Mouse (Mus musculus): ENCODE measurements around the gene Nxpe3. TPM values are rescaled to one million over a fixed set of nuclear protein-coding genes. Genes with fewer than 3 reads are reported as not detected.
"Not testable (repeated sequence)": the region's sequence is repeated elsewhere in the genome, so short reads cannot be mapped to it uniquely, and the experiment has no call there.

The Nxpe3 gene
- polyA plus RNA-seq, 1 experiment = 1.3 TPM

DNA sequence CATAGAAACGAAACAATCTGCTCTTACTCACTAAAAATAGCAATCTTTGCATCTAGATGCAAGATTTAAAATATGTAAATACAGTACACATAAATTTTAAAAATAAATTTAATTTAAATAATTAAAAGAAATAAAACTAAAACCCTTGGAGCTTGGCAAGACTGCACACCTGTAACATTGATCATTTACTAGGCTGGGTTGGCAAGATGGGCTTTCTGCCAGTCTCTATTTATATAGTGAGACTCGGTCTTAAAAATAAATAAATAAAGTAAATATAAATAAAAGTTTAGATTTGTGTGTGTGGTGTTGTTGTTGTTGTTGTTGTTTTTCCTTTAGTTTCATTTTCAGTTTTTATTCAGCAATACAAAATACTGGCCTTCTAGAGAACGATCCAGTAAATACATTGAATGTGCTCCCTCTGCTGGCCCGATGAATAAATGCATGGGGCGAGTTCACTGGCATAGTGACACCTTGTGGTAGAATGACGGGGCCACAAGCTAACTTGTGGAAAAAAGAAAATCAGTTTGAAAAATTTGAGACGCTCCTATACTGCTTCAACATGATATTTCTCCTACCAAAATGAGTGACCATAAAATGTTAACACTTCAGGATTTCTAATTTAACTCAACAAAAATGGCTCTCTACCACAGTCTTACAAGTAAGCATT lies 31.8 kb downstream of the Nxpe3 start:
- Histone ChIP-seq H3K36me3 (ENCODE audit: control insufficient read depth, insufficient read depth, low read length) (no peaks in the 10 kb centered on the region; the same call in 1 of the 2 replicates), H3K4me3 (ENCODE audit: low read depth, low read length) (no peak overlapping the region), H3K27me3 (ENCODE audit: control insufficient read depth, insufficient read depth, low read length) (no peaks in the 10 kb centered on the region), H3K27ac (ENCODE audit: insufficient read depth, low read depth, low read length) (no peak overlapping the region), H3K4me1 (ENCODE audit: control insufficient read depth, insufficient read depth, insufficient read length, low read length) (no peaks in the 10 kb centered on the region)
- WGBS = 15% methylated on average over 7 of the region's 7 CpGs
- no peak for TF ChIP-seq POLR2A (IDR thresholded peaks at IDR 0.05; ENCODE audit: low read depth, low read length)
- TF ChIP-seq CTCF (IDR thresholded peaks at IDR 0.05; ENCODE audit: extremely low read depth, insufficient read length, insufficient replicate concordance, low read depth, low read length) = peak; percentile 97; the same call in 1 of the 2 replicates

GRCm38 (mm10) chr16:55861104-55861503 lies 34.0 kb downstream of the Nxpe3 start:
- TF ChIP-seq CTCF (IDR thresholded peaks at IDR 0.05; ENCODE audit: extremely low read depth, insufficient read length, insufficient replicate concordance, low read depth, low read length) (no peak), POLR2A (IDR thresholded peaks at IDR 0.05; ENCODE audit: low read depth, low read length) (no peak)
- Histone ChIP-seq H3K4me3 (ENCODE audit: low read depth, low read length) (no peak overlapping the region), H3K27ac (ENCODE audit: insufficient read depth, low read depth, low read length) (no peak overlapping the region), H3K27me3 (ENCODE audit: control insufficient read depth, insufficient read depth, low read length) (no peaks in the 10 kb centered on the region), H3K36me3 (ENCODE audit: control insufficient read depth, insufficient read depth, low read length) (no peaks in the 10 kb centered on the region; the same call in 1 of the 2 replicates), H3K4me1 (ENCODE audit: control insufficient read depth, insufficient read depth, insufficient read length, low read length) (no peaks in the 10 kb centered on the region)
- 84% methylated on average over 3 of the region's 3 CpGs for WGBS

- WGBS = 86% methylated on average over 4 of the region's 4 CpGs
- H3K4me3 ChIP-seq (ENCODE audit: low read depth, low read length); H3K36me3 ChIP-seq (ENCODE audit: control insufficient read depth, insufficient read depth, low read length); H3K27ac ChIP-seq (ENCODE audit: insufficient read depth, low read depth, low read length); H3K4me1 ChIP-seq (ENCODE audit: control insufficient read depth, insufficient read depth, insufficient read length, low read length); H3K27me3 ChIP-seq (ENCODE audit: control insufficient read depth, insufficient read depth, low read length): not testable (repeated sequence)
Observed at GRCm38 (mm10) chr16:55859421-55859820, 35.7 kb downstream of the Nxpe3 start.

DNA sequence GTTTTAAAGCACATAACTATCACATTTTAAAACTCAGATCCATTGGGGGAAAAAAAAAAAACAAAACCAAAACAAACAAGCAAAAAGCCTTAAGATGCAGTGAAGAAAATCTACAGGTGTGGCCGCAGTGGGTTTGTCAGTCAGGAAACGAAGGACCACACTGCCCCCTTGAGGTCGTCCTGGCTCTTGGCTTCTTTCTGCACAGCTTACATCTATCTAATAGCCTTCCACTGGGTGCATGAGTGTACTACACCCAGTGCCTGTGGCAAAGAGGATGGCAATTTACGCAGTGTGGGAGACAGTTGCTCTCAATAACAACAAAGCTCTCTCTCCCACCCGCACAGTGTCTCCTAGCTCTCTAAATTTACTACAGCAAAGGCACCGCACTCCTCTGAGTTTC lies 36.6 kb downstream of the Nxpe3 start:
- Histone ChIP-seq H3K4me3 (ENCODE audit: low read depth, low read length) (no peak overlapping the region), H3K27me3 (ENCODE audit: control insufficient read depth, insufficient read depth, low read length) (no peaks in the 10 kb centered on the region), H3K4me1 (ENCODE audit: control insufficient read depth, insufficient read depth, insufficient read length, low read length) (no peaks in the 10 kb centered on the region), H3K27ac (ENCODE audit: insufficient read depth, low read depth, low read length) (no peak overlapping the region), H3K36me3 (ENCODE audit: control insufficient read depth, insufficient read depth, low read length) (no peaks in the 10 kb centered on the region; the same call in 1 of the 2 replicates)
- WGBS = 57% methylated on average over 6 of the region's 6 CpGs
- TF ChIP-seq CTCF (IDR thresholded peaks at IDR 0.05; ENCODE audit: extremely low read depth, insufficient read length, insufficient replicate concordance, low read depth, low read length) (peak; percentile 78; the same call in 1 of the 2 replicates), POLR2A (IDR thresholded peaks at IDR 0.05; ENCODE audit: low read depth, low read length) (no peak)

- Histone ChIP-seq H3K4me1 (ENCODE audit: control insufficient read depth, insufficient read depth, insufficient read length, low read length) (no peaks in the 10 kb centered on the region), H3K4me3 (ENCODE audit: low read depth, low read length) (no peak overlapping the region), H3K27ac (ENCODE audit: insufficient read depth, low read depth, low read length) (no peak overlapping the region), H3K36me3 (ENCODE audit: control insufficient read depth, insufficient read depth, low read length) (no peaks in the 10 kb centered on the region), H3K27me3 (ENCODE audit: control insufficient read depth, insufficient read depth, low read length) (no peaks in the 10 kb centered on the region)
- 46% methylated on average over 19 of the region's 19 CpGs for WGBS
- TF ChIP-seq CTCF (IDR thresholded peaks at IDR 0.05; ENCODE audit: extremely low read depth, insufficient read length, insufficient replicate concordance, low read depth, low read length) (no peak), POLR2A (IDR thresholded peaks at IDR 0.05; ENCODE audit: low read depth, low read length) (no peak)
Observed at GRCm38 (mm10) chr16:55852943-55853727, 42.0 kb downstream of the Nxpe3 start.

DNA sequence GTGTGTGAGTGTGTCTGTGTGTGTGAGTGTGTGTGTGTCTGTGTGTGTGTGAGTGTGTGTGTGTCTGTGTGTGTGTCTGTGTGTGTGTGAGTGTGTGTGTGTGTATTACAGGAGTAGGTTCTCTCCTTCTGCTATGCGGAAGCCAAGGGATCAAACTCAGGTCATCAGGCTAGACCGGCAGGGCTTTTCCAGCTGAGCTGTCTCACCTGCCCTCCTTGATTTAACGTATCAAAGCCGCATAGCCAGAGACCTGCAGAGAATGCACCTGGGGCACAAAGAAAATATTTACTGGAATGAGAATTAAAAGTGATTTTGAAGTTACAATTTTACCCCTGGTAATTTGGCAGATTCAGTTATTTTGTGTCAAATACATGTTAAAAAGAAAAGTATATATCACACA lies 42.6 kb downstream of the Nxpe3 start:
- no peaks in the 10 kb centered on the region for H3K36me3 ChIP-seq (ENCODE audit: control insufficient read depth, insufficient read depth, low read length)
- WGBS = 39% methylated on average over 4 of the region's 4 CpGs

DNA sequence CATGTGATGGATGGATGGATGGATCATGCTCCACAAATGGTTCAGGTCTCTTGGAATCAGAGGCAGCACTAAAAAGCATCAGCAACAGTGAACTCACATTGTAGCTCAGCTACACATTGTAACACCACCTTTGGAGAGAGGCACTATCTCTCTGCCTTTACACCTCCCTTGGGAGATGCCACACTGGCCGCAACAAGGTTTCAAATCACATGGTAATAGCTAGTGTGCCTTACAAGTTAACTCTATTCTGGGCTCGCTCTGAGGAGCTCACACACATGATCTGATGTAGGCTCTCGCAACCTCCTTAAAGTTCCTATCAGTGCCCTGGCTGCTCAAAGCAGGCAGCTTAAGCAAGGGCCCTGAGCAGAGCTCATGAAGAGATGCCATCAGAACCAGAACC lies 44.6 kb downstream of the Nxpe3 start:
- TF ChIP-seq POLR2A (IDR thresholded peaks at IDR 0.05; ENCODE audit: low read depth, low read length) (no peak), CTCF (IDR thresholded peaks at IDR 0.05; ENCODE audit: extremely low read depth, insufficient read length, insufficient replicate concordance, low read depth, low read length) (no peak)
- Histone ChIP-seq H3K4me1 (ENCODE audit: control insufficient read depth, insufficient read depth, insufficient read length, low read length) (no peaks in the 10 kb centered on the region), H3K36me3 (ENCODE audit: control insufficient read depth, insufficient read depth, low read length) (no peaks in the 10 kb centered on the region), H3K27ac (ENCODE audit: insufficient read depth, low read depth, low read length) (no peak overlapping the region), H3K4me3 (ENCODE audit: low read depth, low read length) (no peak overlapping the region), H3K27me3 (ENCODE audit: control insufficient read depth, insufficient read depth, low read length) (no peaks in the 10 kb centered on the region)
- 94% methylated on average over 3 of the region's 3 CpGs for WGBS

More for the DNA sequence above, 42.6 kb downstream of the Nxpe3 start:
- no peak for TF ChIP-seq CTCF (IDR thresholded peaks at IDR 0.05; ENCODE audit: extremely low read depth, insufficient read length, insufficient replicate concordance, low read depth, low read length)
- no peak for TF ChIP-seq POLR2A (IDR thresholded peaks at IDR 0.05; ENCODE audit: low read depth, low read length)
- Histone ChIP-seq H3K4me3 (ENCODE audit: low read depth, low read length) (no peak overlapping the region), H3K27me3 (ENCODE audit: control insufficient read depth, insufficient read depth, low read length) (no peaks in the 10 kb centered on the region), H3K27ac (ENCODE audit: insufficient read depth, low read depth, low read length) (no peak overlapping the region), H3K4me1 (ENCODE audit: control insufficient read depth, insufficient read depth, insufficient read length, low read length) (no peaks in the 10 kb centered on the region)
